Mouse (Mus musculus): ENCODE measurements around the gene Dis3l. TPM values are rescaled to one million over a fixed set of nuclear protein-coding genes. Genes with fewer than 3 reads are reported as not detected.

The Dis3l gene
- total RNA-seq, 4 experiments from 2014 or later = 28.9 to 30.1 (median 29.6) TPM

GRCm38 (mm10) chr9:64261023-64261422, 80.1 kb downstream of the Dis3l start:
- no peak for DNase-seq (ENCODE audit: low spot score in 2 of 2)

GRCm38 (mm10) chr9:64259906-64260305, 81.2 kb downstream of the Dis3l start:
- DNase-seq (ENCODE audit: low spot score in 2 of 2) = no peak

Other genes starting within 250 kb of the Dis3l start
- under 1 TPM in 1 of 4 experiments, not detected in 3; 0.76 TPM for gene Lctl, start 224.1 kb downstream of the Dis3l start, total RNA-seq (2022)
- gene Zwilch, start 168.2 kb downstream of the Dis3l start, total RNA-seq (2022) = 1 to 10 TPM; 4.6 to 6.8 (median 5.6) TPM
- gene Rpl4, start 167.9 kb downstream of the Dis3l start, total RNA-seq (2022) = 100 to 1,000 TPM; 522 to 674 (median 595) TPM
- gene Snapc5, start 162.0 kb downstream of the Dis3l start, total RNA-seq (2022) = 10 to 100 TPM; 16.5 to 19.2 (median 16.7) TPM
- gene Uchl4, start 106.1 kb downstream of the Dis3l start, total RNA-seq (2022) = 1 to 10 TPM; 1.8 to 3.8 (median 3.0) TPM
- 100 to 1,000 TPM; 290 to 306 (median 301) TPM for gene Map2k1, start 87.7 kb downstream of the Dis3l start, total RNA-seq (2022)
- gene Tipin, start 59.7 kb downstream of the Dis3l start, total RNA-seq (2022) = 10 to 100 TPM; 11.7 to 23.6 (median 17.9) TPM
- 10 to 100 TPM; 11.7 to 16.9 (median 14.2) TPM for gene Megf11, start 44.3 kb upstream of the Dis3l start, total RNA-seq (2022)

All from layer of hippocampus, adult 8-10 months (tissue).